Mouse (Mus musculus): ENCODE measurements around the gene Myo19.

- TF ChIP-seq CTCF (IDR thresholded peaks at IDR 0.05; ENCODE audit: low read depth), result no peak
- TF ChIP-seq EP300 (IDR thresholded peaks at IDR 0.05; ENCODE audit: low read depth), result no peak
These were observed 759 bp upstream of the Myo19 start for GRCm38 (mm10) chr11:84879007-84879771.
